Mouse (Mus musculus): ENCODE measurements around the gene Taf3. TPM values are rescaled to one million over a fixed set of nuclear protein-coding genes. Genes with fewer than 3 reads are reported as not detected.

The Taf3 gene
- total and polyA plus RNA-seq, 2 experiments = 1.1 to 2.6 TPM

DNA sequence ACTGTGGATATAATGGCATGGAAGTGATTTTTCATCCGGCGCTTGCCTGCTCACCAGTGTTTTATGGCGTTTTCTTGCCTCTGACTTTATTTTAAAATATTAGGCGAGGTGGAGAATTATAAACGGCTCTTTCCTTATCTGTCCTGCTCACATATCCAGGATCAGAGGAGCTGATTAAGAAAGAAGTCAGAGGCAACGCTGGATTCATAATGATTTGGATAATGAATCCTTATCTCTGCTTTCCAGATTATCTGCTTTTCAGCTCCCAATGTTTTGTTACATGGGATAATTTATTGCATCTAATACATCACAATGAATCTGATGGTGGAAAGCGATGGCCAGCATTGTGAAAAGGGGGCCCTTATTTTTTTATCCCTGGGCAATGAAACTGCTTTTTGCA lies 155.9 kb downstream of the Taf3 start:
- WGBS = 24% methylated on average over 7 of the region's 7 CpGs
- TF ChIP-seq CTCF (IDR thresholded peaks at IDR 0.05; ENCODE audit: low read depth, low read length) (no peak), POLR2A (IDR thresholded peaks at IDR 0.05; ENCODE audit: extremely low read depth, insufficient read depth, low read length) (no peak)
- H3K27ac ChIP-seq (replicated peaks; ENCODE audit: insufficient read depth, low read depth, low read length) = no peak overlapping the region
- H3K9ac ChIP-seq (ENCODE audit: low read depth, low read length) = no peak overlapping the region
- H3K4me1 ChIP-seq (ENCODE audit: control insufficient read depth, insufficient read depth, low read length) = no peaks in the 10 kb centered on the region
- DNase-seq (ENCODE audit: extremely low read depth, low read depth, low spot score) = no peak
- H3K4me3 ChIP-seq (ENCODE audit: insufficient read depth, low read depth, low read length) = no peak overlapping the region
- H3K36me3 ChIP-seq (ENCODE audit: control insufficient read depth, insufficient read depth, low read length) = no peaks in the 10 kb centered on the region
- H3K79me2 ChIP-seq (ENCODE audit: control insufficient read depth, insufficient read depth, low read length) = no peaks in the 10 kb centered on the region
- H3K27me3 ChIP-seq (ENCODE audit: control insufficient read depth, insufficient read depth, low read length) = peaks cover 18% of the 10 kb centered on the region; the same call in 1 of the 2 replicates

DNA sequence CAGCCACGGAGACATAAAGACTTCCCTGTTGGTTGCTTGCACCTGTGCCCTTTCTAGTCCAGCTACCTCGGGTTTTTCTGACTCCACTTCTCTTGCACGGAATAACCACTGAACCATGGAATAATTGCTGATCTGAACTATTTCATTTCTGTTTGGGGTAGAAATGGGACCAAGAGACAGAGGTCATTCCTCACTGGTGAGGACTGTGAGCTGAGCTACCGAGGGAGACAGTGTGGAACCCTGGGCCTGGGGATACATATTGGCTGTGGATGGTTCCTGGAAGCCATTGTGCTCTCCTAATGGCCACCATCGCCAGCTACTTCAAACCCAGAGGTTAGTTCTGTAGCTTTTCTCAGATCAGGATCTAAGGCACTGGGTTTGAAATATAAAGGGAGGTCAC lies 157.5 kb downstream of the Taf3 start:
- TF ChIP-seq POLR2A (IDR thresholded peaks at IDR 0.05; ENCODE audit: extremely low read depth, insufficient read depth, low read length) = no peak
- TF ChIP-seq CTCF (IDR thresholded peaks at IDR 0.05; ENCODE audit: low read depth, low read length) = no peak
- Histone ChIP-seq H3K9ac (ENCODE audit: low read depth, low read length) (no peak overlapping the region), H3K4me3 (ENCODE audit: insufficient read depth, low read depth, low read length) (no peak overlapping the region), H3K4me1 (ENCODE audit: control insufficient read depth, insufficient read depth, low read length) (no peaks in the 10 kb centered on the region), H3K27me3 (ENCODE audit: control insufficient read depth, insufficient read depth, low read length) (peaks cover 14% of the 10 kb centered on the region; the same call in 1 of the 2 replicates), H3K79me2 (ENCODE audit: control insufficient read depth, insufficient read depth, low read length) (no peaks in the 10 kb centered on the region), H3K36me3 (ENCODE audit: control insufficient read depth, insufficient read depth, low read length) (no peaks in the 10 kb centered on the region), H3K27ac (replicated peaks; ENCODE audit: insufficient read depth, low read depth, low read length) (no peak overlapping the region)
- no peak for DNase-seq (ENCODE audit: extremely low read depth, low read depth, low spot score)
- 26% methylated on average over 5 of the region's 5 CpGs for WGBS

DNA sequence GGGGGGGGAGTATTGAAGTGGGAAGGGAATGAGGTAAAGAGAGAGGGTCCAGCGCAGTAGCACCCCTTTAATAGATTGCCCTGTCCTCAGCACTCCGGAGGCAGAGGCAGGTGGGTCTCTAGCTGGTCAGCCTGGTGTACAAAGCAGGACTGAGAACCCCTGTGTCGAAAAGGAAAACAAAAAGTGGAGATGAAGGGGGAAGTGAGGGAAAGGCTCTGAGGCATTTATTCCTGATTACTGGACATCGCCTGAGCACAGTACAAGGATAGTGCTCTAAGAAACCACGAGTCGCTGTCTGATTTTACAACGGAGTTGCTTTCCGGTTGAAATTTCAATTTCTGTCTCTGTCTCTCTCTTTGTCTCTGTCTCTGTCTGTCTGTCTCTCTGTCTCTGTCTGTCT lies 158.1 kb downstream of the Taf3 start:
- 23% methylated on average over 8 of the region's 8 CpGs for WGBS
- Histone ChIP-seq H3K4me1 (ENCODE audit: control insufficient read depth, insufficient read depth, low read length) (no peaks in the 10 kb centered on the region), H3K4me3 (ENCODE audit: insufficient read depth, low read depth, low read length) (no peak overlapping the region), H3K79me2 (ENCODE audit: control insufficient read depth, insufficient read depth, low read length) (no peaks in the 10 kb centered on the region), H3K27ac (replicated peaks; ENCODE audit: insufficient read depth, low read depth, low read length) (no peak overlapping the region), H3K36me3 (ENCODE audit: control insufficient read depth, insufficient read depth, low read length) (no peaks in the 10 kb centered on the region), H3K9ac (ENCODE audit: low read depth, low read length) (no peak overlapping the region), H3K27me3 (ENCODE audit: control insufficient read depth, insufficient read depth, low read length) (peaks cover 9% of the 10 kb centered on the region; the same call in 1 of the 2 replicates)
- DNase-seq (ENCODE audit: extremely low read depth, low read depth, low spot score) = no peak
- TF ChIP-seq CTCF (IDR thresholded peaks at IDR 0.05; ENCODE audit: low read depth, low read length) (no peak), POLR2A (IDR thresholded peaks at IDR 0.05; ENCODE audit: extremely low read depth, insufficient read depth, low read length) (no peak)

DNA sequence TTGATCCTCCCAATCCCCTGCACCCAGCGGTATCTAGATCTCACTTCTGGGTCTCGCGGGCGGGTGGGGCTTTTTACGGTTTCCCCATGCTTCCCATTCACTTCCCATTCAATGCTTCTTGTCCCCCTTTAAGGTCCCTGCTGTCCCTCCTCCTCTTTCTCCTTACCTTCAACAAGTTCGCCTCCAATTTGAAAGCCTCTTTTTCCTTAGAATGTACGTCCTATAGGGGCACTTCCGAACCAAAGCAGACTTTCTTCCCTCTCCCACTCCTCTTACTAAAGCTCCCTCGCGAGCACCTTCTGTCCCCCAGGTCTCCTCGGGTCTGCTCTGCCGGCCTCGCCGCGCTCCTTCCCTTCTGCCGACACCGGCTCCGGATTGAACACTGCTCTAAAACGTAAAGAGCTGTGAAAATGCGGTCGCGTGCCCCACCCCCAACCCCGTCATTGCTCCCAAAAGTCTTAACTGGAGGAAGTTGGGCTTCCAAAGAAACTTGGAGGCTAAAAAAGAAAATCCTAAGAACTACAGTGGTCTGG lies 158.7 kb downstream of the Taf3 start, which contains the start of gene Gata3:
Gata3 (minus strand) TSS at position 384 of the 533 bp plus-strand sequence.
- Histone ChIP-seq H3K36me3 (ENCODE audit: control insufficient read depth, insufficient read depth, low read length) (no peaks in the 10 kb centered on the region), H3K4me1 (ENCODE audit: control insufficient read depth, insufficient read depth, low read length) (no peaks in the 10 kb centered on the region), H3K9ac (ENCODE audit: low read depth, low read length) (no peak within 1 kb of the TSS), H3K79me2 (ENCODE audit: control insufficient read depth, insufficient read depth, low read length) (no peaks in the 10 kb centered on the region), H3K27me3 (ENCODE audit: control insufficient read depth, insufficient read depth, low read length) (peaks cover 7% of the 10 kb centered on the region; the same call in 1 of the 2 replicates), H3K27ac (replicated peaks; ENCODE audit: insufficient read depth, low read depth, low read length) (no peak within 1 kb of the TSS), H3K4me3 (ENCODE audit: insufficient read depth, low read depth, low read length) (no peak within 1 kb of the TSS)
- DNase-seq (ENCODE audit: extremely low read depth, low read depth, low spot score) = no peak
- under 1% methylated on average over 23 of the region's 23 CpGs for WGBS
- TF ChIP-seq POLR2A (IDR thresholded peaks at IDR 0.05; ENCODE audit: extremely low read depth, insufficient read depth, low read length) (no peak), CTCF (IDR thresholded peaks at IDR 0.05; ENCODE audit: low read depth, low read length) (no peak)

DNA sequence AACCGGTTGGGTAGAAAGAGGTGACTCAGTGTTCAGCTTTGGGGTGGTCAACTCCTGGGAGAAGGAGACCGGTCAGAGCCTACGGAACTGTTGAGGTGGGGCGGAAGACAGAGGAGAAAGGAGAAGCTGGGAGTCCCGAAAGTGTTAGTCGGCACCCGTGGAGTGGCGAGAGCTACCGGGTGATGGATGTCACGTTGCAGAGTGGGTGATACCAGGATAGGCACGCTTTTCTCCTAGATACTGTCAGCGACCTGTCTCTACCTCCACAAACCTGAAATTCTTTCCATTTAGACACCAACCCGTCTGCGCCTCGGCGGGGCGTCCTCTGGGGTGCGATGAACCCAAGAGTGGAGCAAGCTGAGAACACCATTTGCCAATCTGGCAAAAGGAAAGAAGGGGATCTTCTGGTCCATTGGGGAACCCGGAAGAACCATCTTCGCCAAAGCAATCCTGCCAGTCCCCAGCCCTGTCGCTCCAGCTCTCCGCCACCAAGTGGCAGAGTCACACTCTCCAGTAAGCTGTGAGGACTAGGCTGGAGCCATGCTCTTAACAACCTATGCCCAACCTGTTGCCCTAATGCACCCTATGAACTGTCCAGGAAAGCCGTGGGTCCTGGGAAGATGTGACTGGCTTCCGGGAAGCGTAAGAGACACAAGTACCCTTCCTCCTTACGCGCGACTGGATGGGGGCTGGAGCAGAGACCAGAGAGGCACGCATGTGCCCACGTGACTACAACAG lies 159.3 kb downstream of the Taf3 start, which contains the start of gene 9230102O04Rik:
9230102O04Rik (minus strand) TSS at position 628 of the 738 bp plus-strand sequence.
- no peak within 1 kb of the TSS for H3K27ac ChIP-seq (replicated peaks; ENCODE audit: insufficient read depth, low read depth, low read length)
- no peaks in the 10 kb centered on the region for H3K79me2 ChIP-seq (ENCODE audit: control insufficient read depth, insufficient read depth, low read length)
- no peaks in the 10 kb centered on the region for H3K4me1 ChIP-seq (ENCODE audit: control insufficient read depth, insufficient read depth, low read length)
- TF ChIP-seq CTCF (IDR thresholded peaks at IDR 0.05; ENCODE audit: low read depth, low read length) = peak; percentile 57
- no peak for TF ChIP-seq POLR2A (IDR thresholded peaks at IDR 0.05; ENCODE audit: extremely low read depth, insufficient read depth, low read length)
- H3K4me3 ChIP-seq (ENCODE audit: insufficient read depth, low read depth, low read length) = no peak within 1 kb of the TSS
- no peaks in the 10 kb centered on the region for H3K36me3 ChIP-seq (ENCODE audit: control insufficient read depth, insufficient read depth, low read length)
- DNase-seq (ENCODE audit: extremely low read depth, low read depth, low spot score) = peak; percentile 19
- 1% methylated on average over 30 of the region's 30 CpGs for WGBS
- peaks cover 10% of the 10 kb centered on the region; the same call in 1 of the 2 replicates for H3K27me3 ChIP-seq (ENCODE audit: control insufficient read depth, insufficient read depth, low read length)
- no peak within 1 kb of the TSS for H3K9ac ChIP-seq (ENCODE audit: low read depth, low read length)

DNA sequence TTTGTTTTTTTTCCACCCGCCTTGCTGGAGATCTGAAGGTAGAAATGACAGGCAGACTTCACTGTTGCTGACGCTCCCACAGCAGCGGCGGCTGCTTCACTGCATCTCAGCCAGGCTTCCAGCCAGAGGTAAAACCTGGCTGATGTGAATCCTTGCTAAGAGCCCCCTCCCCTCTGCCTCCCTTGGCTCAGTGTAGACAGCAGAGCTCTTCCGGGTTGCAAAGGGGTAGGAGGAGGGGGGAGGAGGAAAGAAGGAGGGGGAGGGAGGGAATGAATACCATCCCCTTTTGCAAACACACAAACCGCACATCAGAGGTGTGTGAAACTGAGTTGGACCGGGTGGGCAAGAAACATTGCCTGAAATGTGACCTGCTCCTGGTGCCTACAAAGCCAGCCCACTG lies 160.8 kb downstream of the Taf3 start:
- no peak for DNase-seq (ENCODE audit: extremely low read depth, low read depth, low spot score)
- TF ChIP-seq CTCF (IDR thresholded peaks at IDR 0.05; ENCODE audit: low read depth, low read length) = no peak
- no peak for TF ChIP-seq POLR2A (IDR thresholded peaks at IDR 0.05; ENCODE audit: extremely low read depth, insufficient read depth, low read length)
- H3K79me2 ChIP-seq (ENCODE audit: control insufficient read depth, insufficient read depth, low read length) = no peaks in the 10 kb centered on the region
- H3K4me1 ChIP-seq (ENCODE audit: control insufficient read depth, insufficient read depth, low read length) = no peaks in the 10 kb centered on the region
- no peak overlapping the region for H3K4me3 ChIP-seq (ENCODE audit: insufficient read depth, low read depth, low read length)
- no peak overlapping the region for H3K27ac ChIP-seq (replicated peaks; ENCODE audit: insufficient read depth, low read depth, low read length)
- no peaks in the 10 kb centered on the region for H3K36me3 ChIP-seq (ENCODE audit: control insufficient read depth, insufficient read depth, low read length)
- H3K9ac ChIP-seq (ENCODE audit: low read depth, low read length) = no peak overlapping the region
- 13% methylated on average over 7 of the region's 7 CpGs for WGBS
- H3K27me3 ChIP-seq (ENCODE audit: control insufficient read depth, insufficient read depth, low read length) = peaks cover 16% of the 10 kb centered on the region; the same call in 1 of the 2 replicates

Data from liver, adult 2 months (tissue).